Mouse (Mus musculus): ENCODE measurements around the gene Gapvd1. TPM values are rescaled to one million over a fixed set of nuclear protein-coding genes. Genes with fewer than 3 reads are reported as not detected.
A peak's percentile ranks its signal among the peaks of the same experiment; 100 is the strongest.

Gapvd1 gene
- polyA plus RNA-seq, 1 experiment from 2014 or later: 65.0 TPM

DNA sequence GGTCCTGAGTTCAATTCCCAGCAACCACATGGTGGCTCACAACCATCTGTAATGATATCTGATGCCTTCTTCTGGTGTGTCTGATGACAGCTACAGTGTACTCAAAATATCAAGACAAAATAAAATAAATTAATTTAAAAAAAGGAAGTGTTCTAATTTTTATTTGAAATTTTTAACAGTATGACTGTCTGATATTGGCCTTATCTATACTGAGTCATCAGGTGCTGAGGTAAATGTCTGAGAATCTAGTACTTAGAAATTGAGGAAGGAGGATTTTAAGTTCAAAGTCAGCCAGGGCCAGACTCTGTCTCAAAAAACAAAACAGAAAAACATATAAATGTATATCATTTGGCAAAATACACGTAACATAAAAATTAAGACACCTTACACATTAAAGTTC, 46.4 kb downstream of the Gapvd1 start:
- Histone ChIP-seq H3K36me3 (ENCODE audit: control insufficient read depth, insufficient read depth, low read length) (peaks cover 29% of the 10 kb centered on the region), H3K4me3 (ENCODE audit: low read depth, low read length) (no peak overlapping the region), H3K27me3 (ENCODE audit: control insufficient read depth, insufficient read depth, low read length) (no peaks in the 10 kb centered on the region), H3K9me3 (replicated peaks; ENCODE audit: control insufficient read depth, low read length) (no peaks in the 10 kb centered on the region), H3K4me1 (ENCODE audit: control insufficient read depth, insufficient read depth, low read length) (no peaks in the 10 kb centered on the region), H3K9ac (ENCODE audit: low read depth, low read length) (no peak overlapping the region), H3K4me2 (no peak overlapping the region), H3K27ac (ENCODE audit: low read depth, low read length) (no peak overlapping the region)
- no peak for ATAC-seq (replicated peaks; ENCODE audit: insufficient number of reproducible peaks, low FRiP score, low TSS enrichment)
- WGBS (ENCODE audit: insufficient replicate concordance): 92% methylated on average over 1 of the region's 1 CpGs

DNA sequence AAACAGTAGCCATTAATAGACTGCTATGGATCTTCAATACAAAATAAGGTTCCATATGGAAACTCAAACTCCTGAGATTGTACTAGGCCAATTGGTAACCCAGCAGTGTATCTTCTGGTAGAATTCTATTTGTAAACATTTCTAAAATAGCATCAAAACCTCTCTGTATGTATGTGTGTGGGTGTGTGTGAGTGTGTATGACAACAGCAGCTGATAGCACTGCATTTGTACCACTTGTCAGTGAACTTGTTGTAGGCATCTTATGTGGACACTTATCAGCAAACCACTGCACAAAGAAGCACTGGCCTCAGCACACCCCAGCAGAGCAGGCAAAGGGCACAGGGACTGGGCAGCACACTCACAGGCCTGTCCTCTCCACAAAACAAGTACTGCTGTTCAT, 58.4 kb downstream of the Gapvd1 start:
- H3K4me2 ChIP-seq: no peak overlapping the region
- H3K4me1 ChIP-seq (ENCODE audit: control insufficient read depth, insufficient read depth, low read length): no peaks in the 10 kb centered on the region
- ATAC-seq (replicated peaks; ENCODE audit: insufficient number of reproducible peaks, low FRiP score, low TSS enrichment): no peak
- H3K36me3 ChIP-seq (ENCODE audit: control insufficient read depth, insufficient read depth, low read length): peaks cover 30% of the 10 kb centered on the region
- H3K27me3 ChIP-seq (ENCODE audit: control insufficient read depth, insufficient read depth, low read length): no peaks in the 10 kb centered on the region
- no peak overlapping the region for H3K27ac ChIP-seq (ENCODE audit: low read depth, low read length)
- no peaks in the 10 kb centered on the region for H3K9me3 ChIP-seq (replicated peaks; ENCODE audit: control insufficient read depth, low read length)
- H3K4me3 ChIP-seq (ENCODE audit: low read depth, low read length): no peak overlapping the region
- no peak overlapping the region for H3K9ac ChIP-seq (ENCODE audit: low read depth, low read length)

DNA sequence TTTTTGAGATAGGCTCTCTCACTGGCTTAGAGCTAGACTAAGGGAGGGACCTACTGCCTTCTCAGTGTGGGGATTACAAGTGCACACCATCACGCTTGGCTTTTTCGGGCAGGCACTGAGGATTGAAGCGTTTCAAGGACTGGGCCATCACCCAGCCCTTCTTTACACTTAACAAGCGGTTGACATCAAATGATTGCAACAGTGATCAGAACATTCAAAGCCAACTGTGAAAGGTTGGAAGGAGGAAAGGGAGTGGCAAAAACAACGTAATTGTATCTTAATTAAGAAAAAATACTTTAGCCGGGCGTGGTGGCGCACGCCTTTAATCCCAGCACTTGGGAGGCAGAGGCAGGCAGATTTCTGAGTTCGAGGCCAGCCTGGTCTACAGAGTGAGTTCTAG, 62.2 kb downstream of the Gapvd1 start:
- H3K4me1 ChIP-seq (ENCODE audit: control insufficient read depth, insufficient read depth, low read length): no peaks in the 10 kb centered on the region
- ATAC-seq (replicated peaks; ENCODE audit: insufficient number of reproducible peaks, low FRiP score, low TSS enrichment): no peak
- H3K4me3 ChIP-seq (ENCODE audit: low read depth, low read length): no peak overlapping the region
- H3K4me2 ChIP-seq: no peak overlapping the region
- H3K27me3 ChIP-seq (ENCODE audit: control insufficient read depth, insufficient read depth, low read length): no peaks in the 10 kb centered on the region
- H3K9me3 ChIP-seq (replicated peaks; ENCODE audit: control insufficient read depth, low read length): no peaks in the 10 kb centered on the region
- no peak overlapping the region for H3K27ac ChIP-seq (ENCODE audit: low read depth, low read length)
- no peak overlapping the region for H3K9ac ChIP-seq (ENCODE audit: low read depth, low read length)
- peaks cover 27% of the 10 kb centered on the region for H3K36me3 ChIP-seq (ENCODE audit: control insufficient read depth, insufficient read depth, low read length)
- WGBS (ENCODE audit: insufficient replicate concordance): 95% methylated on average over 10 of the region's 10 CpGs

DNA sequence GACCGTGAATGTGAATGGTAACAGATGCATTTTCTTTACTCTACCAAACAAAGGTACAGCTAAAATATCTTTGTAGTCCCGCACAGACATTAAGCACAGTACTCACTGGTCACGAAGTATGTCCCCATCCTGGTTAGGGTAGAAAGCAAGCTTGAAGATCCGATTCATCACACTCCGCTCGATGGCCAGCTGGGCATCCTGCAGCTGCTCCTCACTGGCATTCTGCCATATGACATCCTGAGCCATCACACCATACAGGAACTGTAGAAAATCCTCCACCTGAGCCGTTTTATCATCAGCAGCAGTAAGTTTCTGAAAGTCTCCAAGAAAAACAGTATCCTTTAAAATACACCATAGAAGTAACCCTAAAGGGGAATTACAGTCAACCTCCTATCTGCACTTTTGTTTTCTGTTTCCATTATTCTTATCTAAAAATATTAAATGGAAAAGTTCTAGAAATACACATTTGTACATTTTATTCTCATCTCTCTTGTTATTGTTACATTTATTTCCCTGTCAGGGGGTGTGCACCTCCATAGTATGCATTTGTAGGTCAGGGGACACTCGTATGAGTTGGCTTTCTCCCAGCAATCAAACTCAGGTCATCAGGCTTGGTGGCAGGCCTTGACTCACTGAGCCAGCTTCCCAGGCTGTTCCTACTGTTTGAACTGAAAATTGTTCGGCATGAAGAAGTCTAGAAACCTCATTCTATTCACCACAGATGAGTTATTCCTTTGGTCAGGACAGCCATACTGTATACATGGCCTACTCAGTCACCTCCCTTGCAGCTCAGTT, 70.8 kb downstream of the Gapvd1 start:
- Histone ChIP-seq H3K4me3 (ENCODE audit: low read depth, low read length) (no peak overlapping the region), H3K27ac (ENCODE audit: low read depth, low read length) (no peak overlapping the region), H3K27me3 (ENCODE audit: control insufficient read depth, insufficient read depth, low read length) (no peaks in the 10 kb centered on the region), H3K36me3 (ENCODE audit: control insufficient read depth, insufficient read depth, low read length) (peaks cover 34% of the 10 kb centered on the region), H3K4me1 (ENCODE audit: control insufficient read depth, insufficient read depth, low read length) (no peaks in the 10 kb centered on the region), H3K9ac (ENCODE audit: low read depth, low read length) (no peak overlapping the region), H3K9me3 (replicated peaks; ENCODE audit: control insufficient read depth, low read length) (no peaks in the 10 kb centered on the region), H3K4me2 (no peak overlapping the region)
- no peak for ATAC-seq (replicated peaks; ENCODE audit: insufficient number of reproducible peaks, low FRiP score, low TSS enrichment)
- WGBS (ENCODE audit: insufficient replicate concordance): 89% methylated on average over 9 of the region's 9 CpGs

DNA sequence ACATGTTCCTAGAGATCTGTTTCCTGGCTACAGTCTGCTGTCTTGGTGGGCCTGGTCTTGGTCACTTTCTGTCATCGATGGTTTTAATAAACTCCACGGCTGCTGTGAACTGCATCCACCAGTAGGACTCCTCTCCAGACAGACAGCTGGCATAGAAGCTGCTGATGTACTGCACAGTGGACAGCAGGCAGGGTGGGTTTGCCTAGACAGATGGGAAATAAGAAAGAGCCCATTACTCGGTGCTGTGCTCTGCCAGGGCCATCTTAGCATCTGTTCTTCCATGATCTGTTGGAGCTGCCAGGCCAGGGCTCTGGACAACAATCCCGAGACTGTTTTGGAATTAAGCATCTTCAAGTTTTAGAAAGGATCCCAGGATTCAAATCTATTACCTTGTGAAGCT, 77.1 kb downstream of the Gapvd1 start:
- no peak overlapping the region for H3K27ac ChIP-seq (ENCODE audit: low read depth, low read length)
- H3K4me2 ChIP-seq: no peak overlapping the region
- H3K4me3 ChIP-seq (ENCODE audit: low read depth, low read length): no peak overlapping the region
- H3K4me1 ChIP-seq (ENCODE audit: control insufficient read depth, insufficient read depth, low read length): no peaks in the 10 kb centered on the region
- 85% methylated on average over 4 of the region's 4 CpGs for WGBS (ENCODE audit: insufficient replicate concordance)
- no peaks in the 10 kb centered on the region for H3K27me3 ChIP-seq (ENCODE audit: control insufficient read depth, insufficient read depth, low read length)
- no peak overlapping the region for H3K9ac ChIP-seq (ENCODE audit: low read depth, low read length)
- peaks cover 11% of the 10 kb centered on the region for H3K36me3 ChIP-seq (ENCODE audit: control insufficient read depth, insufficient read depth, low read length)
- H3K9me3 ChIP-seq (replicated peaks; ENCODE audit: control insufficient read depth, low read length): no peaks in the 10 kb centered on the region
- ATAC-seq (replicated peaks; ENCODE audit: insufficient number of reproducible peaks, low FRiP score, low TSS enrichment): no peak

DNA sequence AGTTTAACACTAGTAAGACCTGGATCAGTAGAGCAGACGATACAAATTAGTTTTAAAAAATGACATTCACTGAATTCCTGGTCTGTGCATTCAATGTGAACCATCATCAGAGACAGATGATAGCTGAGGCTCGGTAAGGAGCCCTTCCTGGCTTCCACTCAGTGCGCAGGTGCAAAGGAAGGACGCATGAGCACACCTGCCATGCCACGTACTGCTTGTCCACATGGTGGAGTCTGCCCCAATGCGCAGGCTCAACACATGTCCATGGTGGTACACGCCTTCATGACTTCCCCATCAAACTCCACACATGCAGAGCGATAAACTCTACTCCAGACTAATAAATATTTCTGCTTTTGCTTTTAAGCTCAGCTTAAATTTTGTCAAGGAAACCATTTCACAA, 78.0 kb downstream of the Gapvd1 start:
- no peak for ATAC-seq (replicated peaks; ENCODE audit: insufficient number of reproducible peaks, low FRiP score, low TSS enrichment)
- 94% methylated on average over 8 of the region's 8 CpGs for WGBS (ENCODE audit: insufficient replicate concordance)
- peaks cover 11% of the 10 kb centered on the region for H3K36me3 ChIP-seq (ENCODE audit: control insufficient read depth, insufficient read depth, low read length)

DNA sequence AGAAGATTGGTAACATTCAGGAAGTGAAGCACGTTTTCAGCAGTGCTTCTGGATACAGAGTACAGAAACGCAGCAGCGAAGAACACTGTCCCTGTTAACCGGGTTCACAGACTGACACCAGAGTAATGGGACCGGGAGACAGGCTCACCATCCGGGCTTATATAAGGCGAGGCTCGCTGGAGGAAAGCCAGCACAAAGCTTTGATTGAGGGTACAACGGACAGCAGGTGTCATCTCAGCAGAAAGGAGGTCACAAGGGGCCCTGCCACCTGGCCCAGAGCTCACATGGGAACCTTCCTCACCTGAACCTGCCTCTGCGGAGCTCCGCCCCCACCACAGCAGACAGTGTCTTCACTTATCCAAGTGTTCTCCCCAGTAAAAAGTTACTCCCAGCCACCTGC, 81.2 kb downstream of the Gapvd1 start:
- H3K27me3 ChIP-seq (ENCODE audit: control insufficient read depth, insufficient read depth, low read length): no peaks in the 10 kb centered on the region
- no peak overlapping the region for H3K4me2 ChIP-seq
- no peak overlapping the region for H3K9ac ChIP-seq (ENCODE audit: low read depth, low read length)
- 85% methylated on average over 11 of the region's 11 CpGs for WGBS (ENCODE audit: insufficient replicate concordance)
- H3K36me3 ChIP-seq (ENCODE audit: control insufficient read depth, insufficient read depth, low read length): peaks cover 7% of the 10 kb centered on the region
- H3K27ac ChIP-seq (ENCODE audit: low read depth, low read length): no peak overlapping the region
- no peaks in the 10 kb centered on the region for H3K9me3 ChIP-seq (replicated peaks; ENCODE audit: control insufficient read depth, low read length)
- H3K4me3 ChIP-seq (ENCODE audit: low read depth, low read length): no peak overlapping the region
- no peak for ATAC-seq (replicated peaks; ENCODE audit: insufficient number of reproducible peaks, low FRiP score, low TSS enrichment)
- H3K4me1 ChIP-seq (ENCODE audit: control insufficient read depth, insufficient read depth, low read length): peaks cover 23% of the 10 kb centered on the region

More for the DNA sequence above, 78.0 kb downstream of the Gapvd1 start:
- no peak overlapping the region for H3K9ac ChIP-seq (ENCODE audit: low read depth, low read length)
- H3K27ac ChIP-seq (ENCODE audit: low read depth, low read length): no peak overlapping the region
- H3K9me3 ChIP-seq (replicated peaks; ENCODE audit: control insufficient read depth, low read length): no peaks in the 10 kb centered on the region
- H3K27me3 ChIP-seq (ENCODE audit: control insufficient read depth, insufficient read depth, low read length): no peaks in the 10 kb centered on the region
- H3K4me2 ChIP-seq: no peak overlapping the region
- peaks cover 4% of the 10 kb centered on the region; the same call in 1 of the 2 replicates for H3K4me1 ChIP-seq (ENCODE audit: control insufficient read depth, insufficient read depth, low read length)
- H3K4me3 ChIP-seq (ENCODE audit: low read depth, low read length): no peak overlapping the region

DNA sequence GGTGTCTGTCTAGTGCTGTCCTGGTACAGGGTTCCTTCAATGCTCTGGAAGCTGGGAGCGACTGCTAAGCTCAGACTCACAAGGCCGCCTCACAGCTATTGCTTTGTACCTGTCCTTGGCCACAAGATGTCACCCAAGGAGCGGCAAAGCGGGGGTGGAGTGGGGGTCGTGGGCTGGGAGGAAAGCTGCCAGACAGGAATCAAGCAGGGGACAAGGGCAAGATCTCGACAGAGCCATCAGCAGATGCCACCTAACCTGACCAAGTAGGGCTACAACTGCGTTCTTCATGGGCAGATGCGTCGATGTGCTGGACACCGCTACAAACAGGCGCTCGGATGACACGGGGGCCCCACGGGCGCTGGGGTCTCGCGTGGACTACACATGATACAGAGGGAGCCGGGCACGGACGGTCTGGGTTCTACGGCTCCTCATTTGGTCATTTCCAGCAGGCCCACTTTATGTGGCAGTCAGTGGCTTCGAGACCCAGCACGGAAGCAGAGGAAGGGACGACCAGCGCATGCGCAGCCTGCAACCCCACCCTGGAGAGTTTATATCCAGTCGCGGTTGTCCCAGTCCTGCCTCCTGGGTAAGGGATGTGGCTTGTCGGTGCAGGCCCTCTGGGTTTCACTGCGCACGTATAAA, 83.5 kb downstream of the Gapvd1 start:
- Histone ChIP-seq H3K36me3 (ENCODE audit: control insufficient read depth, insufficient read depth, low read length) (peaks cover 5% of the 10 kb centered on the region; the same call in 1 of the 2 replicates), H3K4me3 (ENCODE audit: low read depth, low read length) (peak overlapping the region; percentile 54), H3K9me3 (replicated peaks; ENCODE audit: control insufficient read depth, low read length) (no peaks in the 10 kb centered on the region), H3K27ac (ENCODE audit: low read depth, low read length) (peak overlapping the region; percentile 57), H3K27me3 (ENCODE audit: control insufficient read depth, insufficient read depth, low read length) (no peaks in the 10 kb centered on the region), H3K4me1 (ENCODE audit: control insufficient read depth, insufficient read depth, low read length) (peaks cover 29% of the 10 kb centered on the region), H3K4me2 (peak overlapping the region; percentile 88), H3K9ac (ENCODE audit: low read depth, low read length) (peak overlapping the region; percentile 84)
- peak; percentile 28; the same call in 1 of the 2 replicates for ATAC-seq (replicated peaks; ENCODE audit: insufficient number of reproducible peaks, low FRiP score, low TSS enrichment)
- 17% methylated on average over 31 of the region's 31 CpGs for WGBS (ENCODE audit: insufficient replicate concordance)

DNA sequence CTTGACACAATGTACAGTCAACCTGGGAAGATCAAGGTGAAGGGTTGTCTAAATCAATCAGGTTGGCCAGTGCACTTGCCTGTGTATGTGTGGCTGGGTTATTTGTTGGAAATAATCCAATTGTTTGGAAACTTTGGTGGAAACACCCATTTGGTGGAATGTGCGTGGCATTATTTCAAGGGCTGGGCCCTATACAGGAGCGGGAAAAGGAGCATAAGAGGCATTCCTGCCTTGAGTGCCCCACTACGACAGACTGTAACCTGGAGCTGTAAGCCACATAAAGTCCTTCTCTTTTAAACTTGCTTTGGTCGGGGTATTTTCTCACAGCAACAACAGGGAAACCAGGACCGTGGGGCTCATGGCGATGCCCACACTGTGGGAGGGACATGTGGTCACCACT, 84.6 kb downstream of the Gapvd1 start:
- WGBS (ENCODE audit: insufficient replicate concordance): 73% methylated on average over 6 of the region's 6 CpGs
- Histone ChIP-seq H3K9me3 (replicated peaks; ENCODE audit: control insufficient read depth, low read length) (no peaks in the 10 kb centered on the region), H3K4me2 (no peak overlapping the region), H3K27me3 (ENCODE audit: control insufficient read depth, insufficient read depth, low read length) (no peaks in the 10 kb centered on the region), H3K9ac (ENCODE audit: low read depth, low read length) (no peak overlapping the region), H3K4me3 (ENCODE audit: low read depth, low read length) (no peak overlapping the region), H3K4me1 (ENCODE audit: control insufficient read depth, insufficient read depth, low read length) (peaks cover 29% of the 10 kb centered on the region), H3K27ac (ENCODE audit: low read depth, low read length) (no peak overlapping the region), H3K36me3 (ENCODE audit: control insufficient read depth, insufficient read depth, low read length) (no peaks in the 10 kb centered on the region)
- ATAC-seq (replicated peaks; ENCODE audit: insufficient number of reproducible peaks, low FRiP score, low TSS enrichment): no peak

All from heart, embryonic 11.5 days (tissue).